Mouse (Mus musculus): ENCODE results near the gene Serpina3a.

The Serpina3a gene

GRCm38 (mm10) chr12:104145571-104145970 is 33.0 kb downstream of the Serpina3a start:
- DNase-seq, result no peak

GRCm38 (mm10) chr12:104151989-104152388 is 39.5 kb downstream of the Serpina3a start:
- no peak for DNase-seq

GRCm38 (mm10) chr12:104153041-104153645 is 40.6 kb downstream of the Serpina3a start:
- DNase-seq, result no peak

DNA sequence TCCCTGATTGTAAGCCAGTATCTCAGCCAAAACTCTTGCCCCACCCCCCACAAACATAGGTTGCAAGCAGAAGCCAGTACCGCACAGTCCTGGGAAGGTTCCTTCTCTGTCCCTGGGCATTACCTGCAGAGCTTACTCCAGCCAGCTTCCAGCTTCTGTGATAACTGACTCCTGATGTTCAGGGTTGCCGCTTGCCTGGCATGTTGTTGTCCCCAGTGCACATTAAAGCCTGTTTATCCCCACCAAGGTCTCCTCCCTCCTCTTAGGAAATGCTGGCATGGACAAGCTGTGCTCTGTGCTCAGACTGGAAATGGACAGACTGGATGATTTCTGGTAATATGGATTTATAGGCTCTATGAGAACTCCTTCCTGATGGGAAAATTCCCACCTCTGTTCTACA is 41.1 kb downstream of the Serpina3a start, which contains the start of gene Serpina3c:
TSS of gene Serpina3c (minus strand) at position 215 of the 400 bp plus-strand sequence.
- DNase-seq, result no peak

All from spleen, adult 18-20 months (tissue).